Mouse (Mus musculus): ENCODE results near the gene Pdia2.
"Not testable (repeated sequence)": the region's sequence is repeated elsewhere in the genome, so short reads cannot be mapped to it uniquely, and the experiment has no call there.

The Pdia2 gene

GRCm38 (mm10) chr17:26200831-26201705, 2.2 kb upstream of the Pdia2 start:
- no peak for DNase-seq (ENCODE audit: low spot score in 2 of 2)

- DNase-seq (ENCODE audit: low spot score in 2 of 2): no peak
Measured at GRCm38 (mm10) chr17:26192481-26193190, 6.3 kb downstream of the Pdia2 start.

GRCm38 (mm10) chr17:26191486-26191885, 7.4 kb downstream of the Pdia2 start:
- DNase-seq (ENCODE audit: low spot score in 2 of 2): not testable (repeated sequence)

GRCm38 (mm10) chr17:26188091-26188805, 10.6 kb downstream of the Pdia2 start:
- no peak for DNase-seq (ENCODE audit: low spot score in 2 of 2)

- DNase-seq (ENCODE audit: low spot score in 2 of 2): no peak
Measured at GRCm38 (mm10) chr17:26187592-26187991, 11.3 kb downstream of the Pdia2 start.

- no peak for DNase-seq (ENCODE audit: low spot score in 2 of 2)
Measured at GRCm38 (mm10) chr17:26181179-26181578, 17.7 kb downstream of the Pdia2 start.

- DNase-seq (ENCODE audit: low spot score in 2 of 2): no peak
Measured at GRCm38 (mm10) chr17:26178611-26179010, 20.3 kb downstream of the Pdia2 start.

GRCm38 (mm10) chr17:26175248-26175647, 23.6 kb downstream of the Pdia2 start:
- not testable (repeated sequence) for DNase-seq (ENCODE audit: low spot score in 2 of 2)

- DNase-seq (ENCODE audit: low spot score in 2 of 2): no peak
Measured at GRCm38 (mm10) chr17:26168039-26168438, 30.8 kb downstream of the Pdia2 start.

GRCm38 (mm10) chr17:26162736-26163135, 36.2 kb downstream of the Pdia2 start:
- DNase-seq (ENCODE audit: low spot score in 2 of 2): no peak

- DNase-seq (ENCODE audit: low spot score in 2 of 2): no peak
Measured at GRCm38 (mm10) chr17:26151886-26152630, 46.8 kb downstream of the Pdia2 start.

GRCm38 (mm10) chr17:26149056-26149455, 49.8 kb downstream of the Pdia2 start:
- no peak for DNase-seq (ENCODE audit: low spot score in 2 of 2)

Measured in frontal cortex, postnatal 25 days (tissue).